ENCODE assay signal across 25 mouse cellular contexts in the genomic region with DNA sequence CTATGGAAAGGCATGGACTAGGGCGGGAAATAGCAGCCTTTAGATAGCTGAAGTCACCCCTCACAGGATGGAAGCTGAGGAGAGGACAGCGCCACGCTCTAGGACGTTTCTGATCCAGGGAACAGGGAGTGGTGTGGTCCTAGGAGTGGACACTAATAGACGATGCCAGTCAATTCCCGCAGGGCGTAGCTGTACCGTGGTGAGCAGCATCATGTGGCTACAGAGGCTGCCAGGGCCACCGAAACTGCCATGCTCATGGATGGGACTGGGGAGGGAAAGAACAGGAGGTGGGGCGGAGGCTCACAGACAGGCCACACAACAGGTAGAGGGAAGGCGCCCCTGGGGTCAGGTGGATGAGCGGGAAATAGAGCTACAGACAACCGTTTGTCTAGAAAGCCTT.
DNase-seq lines count a peak whose midpoint lies in the region; ATAC-seq and TF ChIP-seq lines count a peak whose summit lies in the region.
"Had no signal": no experiment of that assay in that cellular context is flagged by ENCODE, and none has a peak within 500 bp of the region (broad histone marks: within the 10 kb centered on the region; RNA-seq: fewer than 3 reads in every experiment).

No protein-coding gene starts in this region.

- 0 out of 2 replicates have a peak, but pooled peaks have one; percentile 9 for ATAC-seq in embryonic facial prominence, embryonic 15.5 days (ENCODE audit: insufficient number of reproducible peaks, low FRiP score, low TSS enrichment, low read depth)
- ATAC-seq in heart, embryonic 12.5 days (ENCODE audit: insufficient number of reproducible peaks, low FRiP score): no peak
- ATAC-seq in liver, embryonic 11.5 days (replicated peaks; ENCODE audit: low FRiP score): 0 out of 2 replicates have a peak, but pooled peaks have one; percentile 44
- ATAC-seq in liver, postnatal 0 days: no peak
- ATAC-seq in liver, embryonic 13.5 days (ENCODE audit: low read depth): no peak
- ATAC-seq: forebrain, postnatal 0 days; inflammation-experienced regulatory T-cells, adult 6 months had no signal

- TF ChIP-seq CTCF in liver, postnatal 0 days (IDR thresholded peaks at IDR 0.05; ENCODE audit: low read depth): no peak

- no peaks in the 10 kb centered on the region for H3K36me3 ChIP-seq in embryonic facial prominence, embryonic 15.5 days
- peaks cover 9% of the 10 kb centered on the region for H3K36me3 ChIP-seq in embryonic facial prominence, embryonic 10.5 days (replicated peaks)
- peaks cover 6% of the 10 kb centered on the region; the same call in 1 of the 2 replicates for H3K36me3 ChIP-seq in heart, embryonic 12.5 days
- H3K36me3 ChIP-seq in liver, embryonic 11.5 days (ENCODE audit: control insufficient read depth, insufficient read depth, low read length): no peaks in the 10 kb centered on the region
- no peaks in the 10 kb centered on the region for H3K36me3 ChIP-seq in liver, postnatal 0 days (replicated peaks; ENCODE audit: insufficient read depth, low read length)
- H3K36me3 ChIP-seq in liver, embryonic 13.5 days: no peaks in the 10 kb centered on the region
- H3K36me3 ChIP-seq: embryonic facial prominence, embryonic 12.5 days had no signal

- no peak for TF ChIP-seq EP300 in liver, postnatal 0 days (IDR thresholded peaks at IDR 0.05; ENCODE audit: low read depth)

- H3K4me1 ChIP-seq in embryonic facial prominence, embryonic 15.5 days: peaks cover 45% of the 10 kb centered on the region
- H3K4me1 ChIP-seq in embryonic facial prominence, embryonic 10.5 days: peaks cover 40% of the 10 kb centered on the region
- peaks cover 72% of the 10 kb centered on the region for H3K4me1 ChIP-seq in heart, embryonic 12.5 days (replicated peaks)
- peaks cover 23% of the 10 kb centered on the region for H3K4me1 ChIP-seq in liver, embryonic 11.5 days (replicated peaks; ENCODE audit: control insufficient read depth, insufficient read depth, low read length)
- H3K4me1 ChIP-seq in liver, postnatal 0 days (ENCODE audit: insufficient read depth): peaks cover 34% of the 10 kb centered on the region
- H3K4me1 ChIP-seq in liver, embryonic 13.5 days (replicated peaks): peaks cover 34% of the 10 kb centered on the region

- no peak overlapping the region for H3K4me2 ChIP-seq in embryonic facial prominence, embryonic 15.5 days (replicated peaks)
- no peak overlapping the region for H3K4me2 ChIP-seq in heart, embryonic 12.5 days
- peak overlapping the region; percentile 31 for H3K4me2 ChIP-seq in liver, embryonic 11.5 days
- no peak overlapping the region for H3K4me2 ChIP-seq in liver, postnatal 0 days (ENCODE audit: low read depth, low read length)
- H3K4me2 ChIP-seq in liver, embryonic 13.5 days: peak overlapping the region; percentile 16; the same call in 1 of the 2 replicates
- H3K4me2 ChIP-seq: embryonic facial prominence, embryonic 12.5 days; hindbrain, embryonic 14.5 days; lung, embryonic 14.5 days had no signal

- WGBS in embryonic facial prominence, embryonic 15.5 days: 87% methylated on average over 13 of the region's 13 CpGs
- WGBS in embryonic facial prominence, embryonic 10.5 days: 91% methylated on average over 13 of the region's 13 CpGs
- WGBS in heart, embryonic 12.5 days: 76% methylated on average over 13 of the region's 13 CpGs
- WGBS in liver, embryonic 11.5 days: 84% methylated on average over 13 of the region's 13 CpGs
- WGBS in liver, postnatal 0 days (ENCODE audit: insufficient replicate concordance): 82% methylated on average over 13 of the region's 13 CpGs
- WGBS in liver, embryonic 13.5 days (ENCODE audit: insufficient replicate concordance): 73% methylated on average over 13 of the region's 13 CpGs

- no peak for DNase-seq in embryonic facial prominence, embryonic 10.5 days (ENCODE audit: low spot score)
- no peak for DNase-seq in heart, adult 8-10 months (ENCODE audit: low spot score)
- DNase-seq in liver, embryonic 11.5 days (ENCODE audit: low spot score): no peak
- no peak for DNase-seq in liver, postnatal 0 days
- no peak for DNase-seq in liver, embryonic 13.5 days
- DNase-seq in ovary, postnatal 36 days (ENCODE audit: low spot score): no peak
- DNase-seq: adrenal gland, postnatal 14 days; cerebellum, adult 11 months; forebrain, postnatal 0 days; gastrocnemius, postnatal 25 days; heart, adult 18-20 months; kidney, adult 11 months; kidney, postnatal 14 days; layer of hippocampus, adult 9-11 months; lung, embryonic 14.5 days; lung, postnatal 14 days; midbrain, embryonic 14.5 days; retina, postnatal 1 day; right cerebral cortex, postnatal 14 days; thymus, postnatal 4 days had no signal

- no peak overlapping the region for H3K9ac ChIP-seq in embryonic facial prominence, embryonic 15.5 days
- no peak overlapping the region for H3K9ac ChIP-seq in heart, embryonic 12.5 days
- H3K9ac ChIP-seq in liver, embryonic 11.5 days (ENCODE audit: low read depth, low read length): no peak overlapping the region
- H3K9ac ChIP-seq in liver, postnatal 0 days (replicated peaks): no peak overlapping the region
- no peak overlapping the region for H3K9ac ChIP-seq in liver, embryonic 13.5 days
- H3K9ac ChIP-seq: embryonic facial prominence, embryonic 12.5 days; forebrain, postnatal 0 days; hindbrain, embryonic 14.5 days; lung, embryonic 14.5 days had no signal

- no peak overlapping the region for H3K4me3 ChIP-seq in embryonic facial prominence, embryonic 15.5 days (replicated peaks)
- H3K4me3 ChIP-seq in embryonic facial prominence, embryonic 10.5 days: no peak overlapping the region
- H3K4me3 ChIP-seq in heart, embryonic 12.5 days: no peak overlapping the region
- H3K4me3 ChIP-seq in liver, embryonic 11.5 days (ENCODE audit: low read depth, low read length): no peak overlapping the region
- H3K4me3 ChIP-seq in liver, postnatal 0 days (ENCODE audit: low read depth, low read length): no peak overlapping the region
- H3K4me3 ChIP-seq in liver, embryonic 13.5 days (replicated peaks): no peak overlapping the region
- H3K4me3 ChIP-seq: embryonic facial prominence, embryonic 12.5 days had no signal

- no peak overlapping the region for H3K27ac ChIP-seq in embryonic facial prominence, embryonic 15.5 days (replicated peaks)
- H3K27ac ChIP-seq in embryonic facial prominence, embryonic 10.5 days (replicated peaks): no peak overlapping the region; the same call in 1 of the 2 replicates
- H3K27ac ChIP-seq in heart, embryonic 12.5 days (ENCODE audit: poor library complexity, severe bottlenecking): peak overlapping the region; percentile 42; the same call in 1 of the 2 replicates
- H3K27ac ChIP-seq in liver, embryonic 11.5 days (ENCODE audit: low read depth, low read length): no peak overlapping the region
- no peak overlapping the region for H3K27ac ChIP-seq in liver, postnatal 0 days (ENCODE audit: low read depth)
- H3K27ac ChIP-seq in liver, embryonic 13.5 days: no peak overlapping the region
- H3K27ac ChIP-seq: embryonic facial prominence, embryonic 12.5 days; hindbrain, embryonic 14.5 days had no signal

- H3K27me3 ChIP-seq in embryonic facial prominence, embryonic 15.5 days: no peaks in the 10 kb centered on the region
- H3K27me3 ChIP-seq in embryonic facial prominence, embryonic 10.5 days (replicated peaks; ENCODE audit: low read depth, poor library complexity, severe bottlenecking): no peaks in the 10 kb centered on the region
- H3K27me3 ChIP-seq in heart, embryonic 12.5 days (replicated peaks): no peaks in the 10 kb centered on the region
- no peaks in the 10 kb centered on the region for H3K27me3 ChIP-seq in liver, embryonic 11.5 days (replicated peaks; ENCODE audit: control insufficient read depth, insufficient read depth, low read length)
- H3K27me3 ChIP-seq in liver, postnatal 0 days (ENCODE audit: insufficient read depth, low read length): no peaks in the 10 kb centered on the region
- no peaks in the 10 kb centered on the region for H3K27me3 ChIP-seq in liver, embryonic 13.5 days
- H3K27me3 ChIP-seq: embryonic facial prominence, embryonic 12.5 days had no signal

- no peaks in the 10 kb centered on the region for H3K9me3 ChIP-seq in embryonic facial prominence, embryonic 15.5 days (replicated peaks)
- H3K9me3 ChIP-seq in embryonic facial prominence, embryonic 10.5 days: no peaks in the 10 kb centered on the region
- no peaks in the 10 kb centered on the region for H3K9me3 ChIP-seq in heart, embryonic 12.5 days (replicated peaks)
- H3K9me3 ChIP-seq in liver, embryonic 11.5 days (ENCODE audit: control insufficient read depth, low read length): no peaks in the 10 kb centered on the region
- H3K9me3 ChIP-seq in liver, postnatal 0 days (ENCODE audit: low read length): no peaks in the 10 kb centered on the region
- H3K9me3 ChIP-seq in liver, embryonic 13.5 days (replicated peaks): no peaks in the 10 kb centered on the region
- H3K9me3 ChIP-seq: embryonic facial prominence, embryonic 12.5 days had no signal

Comparison
In these comparisons a context has a peak if more than half of its experiments do, and no peak if none do; other contexts are left out.
1. ATAC-seq: peak in embryonic facial prominence, embryonic 15.5 days (single experiment) and liver, embryonic 11.5 days (single experiment); none in heart, embryonic 12.5 days (single experiment), liver, postnatal 0 days (single experiment) and liver, embryonic 13.5 days (single experiment).
2. H3K4me2 ChIP-seq: peak in liver, embryonic 11.5 days (single experiment) and liver, embryonic 13.5 days (single experiment); none in embryonic facial prominence, embryonic 15.5 days (single experiment), heart, embryonic 12.5 days (single experiment) and liver, postnatal 0 days (single experiment).